Mouse (Mus musculus) bone marrow macrophage, adult 2 months (primary cell): ENCODE measurements around the gene Mul1.

Experiments used
- CTCF ChIP-seq: IDR thresholded peaks from 2 replicates; pipeline ENCODE4 v1.5.1; 2012; ENCODE audit warnings: low read depth, mild to moderate bottlenecking, low read length, moderate library complexity
- POLR2A ChIP-seq: IDR thresholded peaks from 2 replicates; pipeline ENCODE4 v1.6.1; 2012; ENCODE audit warnings: mild to moderate bottlenecking, low read depth, low read length, borderline replicate concordance

DNA sequence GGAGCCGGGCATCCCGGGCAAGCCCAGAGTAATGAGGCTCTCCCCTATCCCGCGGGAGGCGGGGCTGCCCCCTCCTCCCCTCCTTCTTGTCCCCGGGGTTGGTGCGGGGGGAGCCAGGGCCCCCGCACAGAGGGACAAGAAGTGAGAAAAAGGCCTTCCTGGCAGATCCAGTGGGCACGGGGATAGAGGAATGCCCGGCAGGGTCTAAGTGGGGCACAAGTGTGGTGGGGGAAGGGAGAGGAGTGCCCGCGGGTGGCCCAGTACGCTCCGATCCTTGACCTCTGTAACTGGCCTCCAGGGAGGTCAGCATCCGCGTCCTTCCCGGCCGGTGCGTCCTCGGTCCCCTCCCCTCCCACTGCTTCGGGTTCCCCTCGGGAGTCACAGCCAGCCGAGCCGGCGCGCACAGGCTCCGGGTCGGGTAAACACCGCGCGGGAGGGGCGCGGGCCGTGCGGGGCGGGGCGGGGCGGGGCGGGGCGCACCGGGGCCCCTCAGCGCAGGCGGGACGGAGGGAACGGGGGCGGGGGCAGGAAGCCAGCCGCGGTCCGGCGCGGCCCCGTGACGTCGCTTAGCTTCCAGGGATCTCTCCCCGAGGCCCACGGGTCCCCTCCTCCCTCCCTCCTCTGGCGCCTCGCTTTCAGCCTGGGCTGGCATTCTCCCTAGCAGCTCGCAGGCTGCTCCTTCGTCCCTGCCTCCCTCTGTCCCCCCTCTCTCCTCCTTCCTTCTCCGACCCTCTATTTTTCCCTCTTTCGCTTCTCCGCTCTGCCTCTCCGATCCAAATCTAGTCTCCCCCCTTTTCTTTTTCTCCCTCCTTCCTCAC, 19.5 kb downstream of the Mul1 start, which contains the start of gene Camk2n1:
- TF ChIP-seq CTCF (no peak), POLR2A (no peak)
